Mouse (Mus musculus) C2C12 (cell line): Measurements from ENCODE around the gene Col6a1.
A peak's percentile ranks its signal among the peaks of the same experiment; 100 is the strongest.

Experiments
- CEBPB ChIP-seq: IDR thresholded peaks from one replicate; pipeline ENCODE4 v1.6.1; 2011; ENCODE audit warnings: low read depth, mild to moderate bottlenecking, control low read depth, moderate library complexity
- CTCF ChIP-seq: IDR thresholded peaks from one replicate; pipeline ENCODE4 v1.5.1; 2011; ENCODE audit not compliant: control insufficient read depth, insufficient read depth, insufficient read length
- FOSL1 ChIP-seq: IDR thresholded peaks from one replicate; pipeline ENCODE4 v1.8.0; 2011; ENCODE audit warnings: mild to moderate bottlenecking, low read length; ENCODE audit not compliant: poor library complexity, insufficient read depth, severe bottlenecking
- MAX ChIP-seq: IDR thresholded peaks from one replicate; pipeline ENCODE4 v1.6.1; 2011; ENCODE audit warnings: mild to moderate bottlenecking, control low read depth
- MYOD1 ChIP-seq: IDR thresholded peaks from one replicate; pipeline ENCODE4 v1.6.1; 2011; ENCODE audit warnings: low read depth; ENCODE audit not compliant: control insufficient read depth, insufficient read length
- MYOG ChIP-seq: IDR thresholded peaks from one replicate; pipeline ENCODE4 v1.6.1; 2011; ENCODE audit not compliant: control insufficient read depth, insufficient read length; ENCODE audit errors: extremely low read depth
- USF1 ChIP-seq: IDR thresholded peaks from one replicate; pipeline ENCODE4 v1.6.1; 2011; ENCODE audit warnings: low read depth, mild to moderate bottlenecking, control low read depth, moderate library complexity

- TF ChIP-seq CTCF (no peak), MAX (peak; percentile 26), USF1 (no peak), MYOD1 (no peak), CEBPB (no peak), MYOG (no peak), FOSL1 (peak; percentile 48)
Observed at GRCm38 (mm10) chr10:76693446-76693845, 32.5 kb downstream of the Col6a1 start.
